Mouse (Mus musculus): Measurements from ENCODE around the gene Mettl5.

GRCm38 (mm10) chr2:69888957-69889356, 3.5 kb upstream of the Mettl5 start:
- TF ChIP-seq CTCF (IDR thresholded peaks at IDR 0.05; ENCODE audit: borderline replicate concordance, insufficient read depth, low read depth, low read length) (no peak), POLR2A (IDR thresholded peaks at IDR 0.05; ENCODE audit: borderline replicate concordance, insufficient read depth, low read length) (no peak)
